Mouse (Mus musculus): ENCODE data around the gene Itpr1.

DNA sequence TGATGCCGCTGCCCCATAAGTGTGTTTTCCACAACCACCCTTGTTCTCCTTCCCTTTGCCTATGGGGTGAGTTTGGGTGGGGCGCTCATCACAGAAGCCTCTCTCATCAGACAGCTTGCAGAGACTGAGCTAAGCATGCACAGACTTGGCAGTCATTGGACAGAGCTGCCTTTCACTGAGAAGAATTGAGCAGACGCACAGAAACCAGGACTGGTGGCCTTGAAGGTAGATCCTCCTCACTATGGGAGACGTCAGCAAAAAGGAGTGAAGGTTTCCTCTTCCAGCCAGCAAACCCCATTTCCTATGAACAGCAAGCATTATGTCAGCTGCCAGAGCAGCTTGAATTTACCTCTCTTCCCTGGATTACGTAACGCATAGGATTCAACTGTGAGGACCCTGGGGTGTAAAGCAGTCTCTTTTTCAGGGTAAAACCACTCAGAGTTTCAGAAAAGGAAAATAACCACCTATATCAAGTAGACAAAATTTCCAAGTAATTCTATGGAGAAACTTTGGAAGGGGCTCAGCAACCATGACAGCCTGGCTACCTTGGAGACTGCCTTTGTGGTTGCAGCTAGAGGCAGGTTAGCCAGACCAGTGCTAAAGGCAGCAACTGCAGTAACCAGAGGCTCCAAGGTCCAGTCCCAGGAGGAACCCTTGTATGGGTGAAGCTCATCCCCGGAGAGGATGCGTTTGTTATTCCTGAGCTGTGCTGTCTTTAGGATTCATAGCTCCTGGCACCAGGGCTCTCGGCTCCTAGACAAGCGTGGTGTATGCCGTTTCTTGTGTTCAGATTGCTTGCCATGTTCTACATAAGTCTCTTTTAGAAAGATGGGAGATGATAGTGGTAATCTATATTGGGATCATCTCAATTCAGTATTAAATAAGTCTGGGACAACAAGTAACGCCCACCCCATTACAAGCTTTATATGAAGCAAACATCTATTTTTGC, 91.0 kb downstream of the Itpr1 start:
- TF ChIP-seq CTCF (IDR thresholded peaks at IDR 0.05; ENCODE audit: extremely low read depth, insufficient read length, insufficient replicate concordance, low read depth, low read length): no peak
- TF ChIP-seq POLR2A (IDR thresholded peaks at IDR 0.05; ENCODE audit: low read depth, low read length): no peak
